Mouse (Mus musculus) cerebellum, adult 18-20 months (tissue): ENCODE results near the gene Rgs16.
"Not testable (repeated sequence)": the region's sequence is repeated elsewhere in the genome, so short reads cannot be mapped to it uniquely, and the experiment has no call there.

ENCODE experiments used
- DNase-seq, 2 experiments: peaks; one replicate each; pipeline ENCODE4 v3.0.0; 2021

The Rgs16 gene

DNA sequence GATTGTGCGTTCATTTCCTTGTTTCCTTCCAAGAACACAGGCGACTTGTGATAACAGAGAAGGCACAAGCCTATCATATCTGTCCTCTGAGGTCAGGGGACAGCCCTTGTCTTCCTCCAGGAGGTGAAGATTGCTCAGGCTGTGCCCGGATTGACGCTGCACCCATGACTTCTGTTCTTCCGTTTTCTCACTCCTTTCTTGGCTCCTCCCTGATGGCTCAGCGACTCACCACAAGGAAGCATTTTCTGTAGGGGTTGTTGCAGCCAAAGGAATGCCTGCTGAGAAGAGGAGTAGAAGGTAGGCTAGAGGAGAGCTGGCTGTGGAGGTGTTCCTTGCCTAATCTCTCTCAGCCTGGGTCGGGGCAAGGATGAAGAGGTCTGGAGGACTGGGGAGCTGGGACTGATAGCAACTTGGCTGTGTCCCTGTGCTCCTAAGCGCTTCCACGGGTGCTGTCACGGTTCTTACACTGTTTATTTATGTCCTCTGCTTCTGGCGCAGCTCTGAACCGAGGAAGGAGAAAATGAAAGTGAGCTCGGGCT, 11.7 kb downstream of the Rgs16 start:
- DNase-seq, result no peak

DNA sequence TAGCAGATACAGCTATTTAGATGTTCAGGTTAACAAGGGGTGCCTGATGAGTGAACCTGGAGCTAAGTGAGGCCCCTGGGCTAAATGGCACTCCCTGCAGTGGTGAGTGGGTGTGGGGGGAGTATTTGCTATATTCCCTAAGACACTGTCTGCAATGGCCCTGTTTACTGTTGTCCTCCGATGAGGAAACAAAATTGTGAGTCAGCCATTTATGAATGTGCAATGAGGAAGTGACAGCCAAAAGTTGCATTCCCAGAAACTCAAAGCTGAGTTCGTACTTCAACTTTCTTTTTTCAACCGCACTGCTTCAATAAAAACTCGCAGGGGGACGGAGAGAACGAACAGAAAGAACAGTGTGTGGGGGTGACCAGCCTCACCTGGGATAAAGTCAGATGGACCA, 12.4 kb downstream of the Rgs16 start:
- no peak for DNase-seq

DNA sequence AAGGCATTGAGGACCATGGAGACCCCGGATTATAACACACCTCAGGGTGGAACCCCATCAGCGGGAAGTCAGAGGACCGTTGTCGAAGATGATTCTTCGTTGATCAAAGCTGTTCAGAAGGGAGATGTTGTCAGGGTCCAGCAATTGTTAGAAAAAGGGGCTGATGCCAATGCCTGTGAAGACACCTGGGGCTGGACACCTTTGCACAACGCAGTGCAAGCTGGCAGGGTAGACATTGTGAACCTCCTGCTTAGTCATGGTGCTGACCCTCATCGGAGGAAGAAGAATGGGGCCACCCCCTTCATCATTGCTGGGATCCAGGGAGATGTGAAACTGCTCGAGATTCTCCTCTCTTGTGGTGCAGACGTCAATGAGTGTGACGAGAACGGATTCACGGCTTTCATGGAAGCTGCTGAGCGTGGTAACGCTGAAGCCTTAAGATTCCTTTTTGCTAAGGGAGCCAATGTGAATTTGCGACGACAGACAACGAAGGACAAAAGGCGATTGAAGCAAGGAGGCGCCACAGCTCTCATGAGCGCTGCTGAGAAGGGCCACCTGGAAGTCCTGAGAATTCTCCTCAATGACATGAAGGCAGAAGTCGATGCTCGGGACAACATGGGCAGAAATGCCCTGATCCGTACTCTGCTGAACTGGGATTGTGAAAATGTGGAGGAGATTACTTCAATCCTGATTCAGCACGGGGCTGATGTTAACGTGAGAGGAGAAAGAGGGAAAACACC, 13.7 kb downstream of the Rgs16 start:
- no peak for DNase-seq

DNA sequence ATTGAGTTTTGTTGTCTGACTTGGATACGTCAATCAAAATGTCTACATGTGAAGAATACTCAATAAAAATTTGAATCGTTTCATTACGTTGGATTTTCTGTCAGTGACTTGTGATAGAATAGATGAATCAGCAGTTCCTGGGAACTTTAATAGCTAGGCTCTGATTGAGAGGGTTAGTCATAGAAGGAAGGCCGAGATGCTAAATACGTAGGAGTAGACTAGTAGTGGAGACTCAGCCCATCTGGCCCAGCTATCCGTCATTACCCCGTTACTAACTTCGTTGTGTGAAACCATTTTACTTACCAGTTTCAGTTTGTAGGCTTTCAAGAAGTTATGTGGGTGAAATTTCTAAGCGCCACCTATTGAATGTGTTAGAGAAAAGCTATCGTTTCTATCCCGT, 24.0 kb downstream of the Rgs16 start:
- no peak for DNase-seq

DNA sequence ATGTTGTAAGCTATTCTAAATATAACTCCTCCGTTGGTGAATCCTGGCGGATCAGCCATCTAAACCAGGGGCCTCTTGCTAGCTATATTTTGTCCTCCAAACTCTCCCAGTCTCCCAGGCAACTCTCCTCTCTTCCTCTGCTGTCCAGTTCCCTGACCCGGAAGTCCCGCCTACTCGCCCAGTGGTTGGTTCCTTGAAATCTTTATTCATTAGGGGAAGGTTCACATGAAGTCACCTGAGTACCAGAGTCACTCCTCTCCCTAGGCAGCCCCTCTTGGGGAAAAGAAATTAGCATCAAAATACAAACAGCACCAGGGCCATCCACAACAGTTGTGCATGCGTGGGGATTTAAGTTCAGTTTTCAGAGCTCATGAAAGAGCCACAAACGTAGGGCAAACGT, 26.1 kb downstream of the Rgs16 start:
- no peak for DNase-seq

DNA sequence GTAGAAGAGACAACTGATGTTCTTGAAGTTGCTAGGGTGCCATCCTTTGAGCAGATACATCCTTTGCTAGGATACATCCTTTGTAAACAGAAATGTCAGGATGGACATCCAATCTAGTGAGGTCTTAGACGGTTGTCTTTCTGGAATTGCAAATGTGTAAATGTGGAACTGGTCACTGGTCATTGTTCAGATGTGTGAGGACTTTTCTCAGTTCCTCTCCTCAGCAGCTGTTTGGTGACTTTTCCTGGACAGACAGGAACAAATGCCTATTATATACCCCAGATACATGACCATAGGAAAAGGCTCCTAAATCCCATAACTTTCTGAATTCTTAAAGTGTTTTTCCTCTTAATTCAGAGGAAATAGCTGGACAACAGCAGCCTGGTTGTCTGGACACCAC, 27.1 kb downstream of the Rgs16 start:
- DNase-seq, result no peak

DNA sequence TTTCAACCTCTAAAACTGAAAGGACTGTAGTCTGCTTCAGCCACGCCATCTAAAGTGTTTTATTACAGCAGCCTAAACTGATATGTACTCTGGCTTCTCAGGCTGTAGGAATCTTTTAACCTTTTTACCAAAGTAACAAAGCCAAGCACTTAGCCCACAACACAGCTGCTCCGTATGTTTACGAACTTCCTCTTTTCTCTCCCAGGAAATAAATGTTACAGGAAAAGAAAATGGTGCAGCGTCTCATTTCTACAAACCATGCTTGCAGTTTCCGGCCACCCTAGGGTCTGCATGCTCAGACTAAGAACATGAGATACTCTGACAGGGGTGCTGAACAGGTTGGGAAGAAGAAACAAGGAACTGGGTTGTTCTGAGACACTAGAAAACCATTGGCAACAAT, 28.3 kb downstream of the Rgs16 start:
- DNase-seq, result no peak

DNA sequence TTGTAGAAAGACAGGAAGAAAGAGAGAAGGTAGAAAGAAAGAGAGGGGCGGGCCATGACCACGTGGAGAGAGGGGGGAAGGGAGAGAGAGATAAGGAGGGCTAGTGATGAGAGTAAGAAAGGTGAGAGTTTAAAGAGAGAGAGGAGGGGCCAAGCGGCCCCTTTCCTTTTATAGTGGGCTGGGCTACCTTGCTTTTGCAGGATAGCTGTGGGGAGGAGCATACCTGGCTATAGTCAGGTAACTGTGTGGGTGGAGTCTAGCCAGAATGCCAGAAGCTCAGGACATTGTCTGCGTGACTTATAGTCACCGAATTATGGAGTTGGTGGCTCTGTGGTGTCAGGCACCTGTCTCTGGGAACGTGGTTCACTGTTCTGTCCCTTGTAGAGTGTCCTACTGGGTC, 29.4 kb downstream of the Rgs16 start:
- DNase-seq, result not testable (repeated sequence)

DNA sequence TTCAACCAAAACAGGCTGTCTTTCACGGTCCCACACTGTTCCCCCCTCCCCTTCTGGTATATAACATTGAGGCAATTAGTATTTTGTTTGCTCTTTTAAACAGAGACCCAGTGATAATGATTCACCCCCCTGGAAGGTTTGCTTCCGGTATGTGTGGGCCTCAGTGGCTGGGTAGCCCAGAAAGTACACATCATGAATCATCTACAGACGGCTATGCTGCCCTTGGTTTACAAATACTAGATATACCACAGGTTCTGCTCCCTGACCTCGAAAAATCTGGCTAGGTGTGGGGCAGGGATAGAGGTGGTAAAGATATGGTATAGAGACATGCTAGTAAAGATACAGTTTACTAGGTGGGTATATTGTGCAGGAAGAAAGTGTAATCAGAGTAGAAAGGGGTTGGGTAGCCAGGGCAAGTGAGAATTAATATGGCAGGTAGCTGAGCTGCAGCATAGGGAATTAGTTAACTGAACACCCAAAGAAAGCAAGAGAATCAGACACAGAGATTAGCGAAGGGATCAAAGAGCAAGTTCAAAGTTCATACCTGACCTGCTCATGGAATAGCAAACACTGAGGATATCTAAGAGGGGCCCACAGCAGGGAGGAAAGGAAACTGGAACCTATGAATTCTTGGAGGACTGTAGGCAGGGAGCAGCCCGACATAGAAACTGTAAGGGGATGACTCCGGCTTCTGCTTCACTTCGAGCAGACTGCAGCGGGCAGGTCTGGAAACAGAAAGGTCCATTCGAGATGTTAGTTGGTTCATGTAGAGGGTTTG, 30.0 kb downstream of the Rgs16 start:
- no peak for DNase-seq

DNA sequence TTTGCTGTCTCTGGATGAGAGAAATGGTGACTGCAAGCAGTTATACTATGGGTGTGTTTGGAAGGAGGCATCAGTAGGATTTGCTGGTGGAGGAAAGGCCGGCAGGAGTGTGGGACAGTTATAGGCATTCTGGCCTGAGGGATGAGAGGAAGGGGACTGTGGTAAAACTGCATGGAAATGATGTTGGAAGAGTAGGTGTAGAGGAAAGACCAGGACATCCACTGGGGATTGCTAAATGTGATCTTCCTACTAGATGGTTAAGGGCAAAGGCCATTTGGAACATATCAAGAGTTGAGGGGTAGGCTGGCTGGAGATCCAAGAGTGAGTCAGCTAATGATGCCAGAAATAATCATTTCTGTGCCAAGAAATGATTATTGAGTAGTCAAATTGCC, 30.6 kb downstream of the Rgs16 start:
- DNase-seq, result no peak

DNA sequence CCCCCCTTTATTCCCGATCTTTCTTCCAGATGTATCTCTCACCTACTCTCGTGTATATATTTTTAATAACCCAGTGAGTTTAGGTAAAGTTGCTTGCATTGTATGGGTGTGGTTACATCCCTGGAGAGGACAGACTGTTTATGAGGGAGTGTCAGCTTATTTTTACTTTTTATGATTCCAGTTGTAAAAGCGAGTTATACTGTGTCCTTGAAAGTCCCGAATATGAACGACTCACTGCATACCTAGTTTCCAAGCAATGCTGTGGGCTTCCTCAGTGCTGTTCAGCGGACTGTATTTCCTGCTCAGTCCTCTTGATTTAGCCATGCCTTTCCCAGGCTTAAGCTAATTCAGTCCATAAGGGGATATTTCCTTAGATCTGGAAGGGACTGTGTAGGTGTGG, 35.0 kb downstream of the Rgs16 start:
- DNase-seq, result no peak

DNA sequence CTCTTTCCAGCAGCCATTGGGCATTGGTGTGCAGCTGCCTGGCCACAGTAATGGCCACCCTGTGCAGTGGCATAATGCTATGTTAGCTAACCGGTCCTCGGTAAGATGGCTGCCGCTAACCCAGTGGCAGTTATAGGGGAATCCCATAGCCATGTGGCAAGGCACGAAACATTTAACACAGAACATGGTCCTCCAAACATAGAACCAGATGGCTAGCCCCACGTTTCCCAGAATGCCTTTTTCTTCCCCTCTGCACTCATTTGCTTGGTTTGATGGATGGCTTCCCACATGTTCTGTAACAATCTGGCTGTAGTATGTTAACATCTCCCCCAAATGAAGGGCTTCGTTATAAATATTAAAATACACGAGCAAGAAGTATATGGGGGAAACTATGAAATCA, 36.1 kb downstream of the Rgs16 start:
- DNase-seq, result no peak

DNA sequence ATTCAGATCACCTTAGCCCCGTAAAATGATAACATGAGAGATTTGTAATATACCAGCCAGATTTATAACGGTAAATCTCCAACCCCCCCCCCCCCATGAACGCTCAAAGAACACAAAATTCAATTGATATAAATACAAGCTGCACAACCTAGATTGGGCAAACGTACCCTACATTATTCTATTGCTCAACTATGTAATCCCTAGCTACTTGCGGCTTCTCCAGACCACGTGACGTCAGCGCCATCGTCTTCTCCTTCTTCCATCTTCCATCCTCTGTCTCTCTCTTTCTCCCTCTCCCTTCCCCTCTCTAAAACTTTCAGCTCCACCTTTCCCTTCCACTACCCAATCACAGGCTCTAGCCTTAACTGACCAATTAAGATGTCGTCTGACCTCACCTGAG, 38.1 kb downstream of the Rgs16 start:
- DNase-seq, result no peak

DNA sequence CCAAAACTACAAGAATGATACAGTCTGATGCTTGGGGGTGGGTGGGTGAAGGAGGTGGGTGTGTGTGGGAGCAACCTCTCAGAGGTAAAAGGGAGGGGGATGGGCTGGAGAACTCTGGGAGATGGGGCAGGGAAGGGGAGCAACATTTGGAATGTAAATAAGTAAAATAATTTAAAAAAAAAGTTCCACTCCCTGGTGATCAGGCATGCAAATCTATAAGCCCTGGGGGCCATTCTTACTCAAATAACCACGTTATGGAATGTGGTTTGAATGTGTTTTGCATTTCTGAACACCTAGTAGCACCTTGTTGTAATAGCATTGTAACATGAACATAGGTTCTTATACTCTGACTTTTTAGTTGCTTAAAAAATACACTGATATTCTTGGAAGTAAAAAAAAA, 43.2 kb downstream of the Rgs16 start:
- DNase-seq, result no peak

DNA sequence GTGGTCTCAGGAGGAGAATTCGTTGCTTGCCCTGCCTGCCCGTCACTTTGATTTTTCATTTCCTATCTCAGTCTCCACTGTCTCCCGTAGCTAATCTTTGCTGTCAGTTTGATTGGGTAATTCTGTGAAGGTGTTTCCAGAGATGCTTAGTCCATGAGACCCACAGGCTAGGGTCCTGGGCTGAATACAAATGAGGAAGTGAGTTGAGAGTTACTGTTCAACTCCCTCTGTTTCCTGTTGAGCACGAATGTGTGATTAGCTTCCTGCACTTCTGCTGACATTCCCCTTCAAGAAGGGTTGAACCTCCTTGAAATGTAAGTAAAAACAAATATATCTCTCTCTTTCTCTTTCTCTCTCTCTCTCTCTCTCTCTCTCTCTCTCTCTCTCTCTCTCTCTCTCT, 45.5 kb downstream of the Rgs16 start:
- no peak for DNase-seq

DNA sequence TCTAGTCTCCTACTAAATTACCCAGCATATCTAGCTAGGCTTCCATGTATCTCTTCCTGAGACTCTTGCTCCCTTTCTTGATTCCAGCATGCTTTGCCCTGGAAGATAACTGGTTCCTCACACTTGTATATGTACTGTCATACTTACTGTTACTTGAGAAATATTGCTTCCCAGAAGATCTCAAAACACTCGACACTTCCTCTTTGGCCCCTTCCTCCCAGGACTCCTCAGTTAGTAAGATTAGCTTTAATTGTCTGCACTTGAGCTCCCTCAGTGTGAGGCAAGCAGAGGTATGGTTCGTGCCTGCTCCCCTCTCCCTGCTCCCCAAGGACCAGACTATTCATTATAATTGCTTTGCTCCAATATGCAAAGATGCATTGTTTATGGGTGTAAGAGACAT, 50.6 kb downstream of the Rgs16 start:
- no peak for DNase-seq

DNA sequence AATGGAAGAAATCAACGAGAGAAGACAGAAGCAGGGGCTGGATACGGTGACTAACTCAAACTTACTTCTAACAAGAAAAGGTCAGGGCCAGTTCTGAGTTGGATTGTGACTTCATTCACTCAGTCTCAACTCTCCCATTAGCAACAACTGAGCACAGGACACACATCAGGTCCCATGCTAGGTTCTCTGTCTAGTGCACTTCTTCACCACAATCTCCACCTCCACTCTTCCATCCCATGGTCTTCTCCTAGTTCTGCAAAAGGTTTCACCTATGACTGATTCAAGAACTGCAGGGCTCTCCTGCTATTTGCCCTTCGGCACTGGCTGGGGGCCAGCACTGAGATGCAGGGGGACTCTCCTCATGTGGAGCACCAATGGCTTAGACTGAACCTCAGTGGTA, 54.1 kb downstream of the Rgs16 start:
- DNase-seq, result no peak
